In genomic region chr12:112987877-112988276, GRCm38 (mm10) we compare ENCODE assay signal across 1 mouse cellular context.
TF ChIP-seq lines count a peak whose summit lies in the region.

No protein-coding gene starts in this region.

TF ChIP-seq in MEL, 35 proteins besides CTCF, POLR2A, EP300 and RAD21 (continued from another document):
- no peak for TF ChIP-seq NRF1 (IDR thresholded peaks at IDR 0.05; ENCODE audit: insufficient read depth, low read depth, low read length, poor library complexity, severe bottlenecking)
